Mouse (Mus musculus) CD8-positive naive resting alpha-beta T cell, adult 2 months (primary cell): Measurements from ENCODE around the gene Gjb4.

Source experiments
- DNase-seq, 2 experiments: peaks; one replicate each; pipeline ENCODE4 v3.0.0; 2022; ENCODE audit warnings: low read depth in 2 of 2, low spot score in 2 of 2

Gene Gjb4

GRCm38 (mm10) chr4:127352594-127352993 lies 1.3 kb downstream of the Gjb4 start:
- no peak for DNase-seq

- no peak for DNase-seq
Observed at GRCm38 (mm10) chr4:127349560-127350300, 4.2 kb downstream of the Gjb4 start.

- DNase-seq, result no peak
Observed at GRCm38 (mm10) chr4:127345000-127345399, 8.9 kb downstream of the Gjb4 start.

GRCm38 (mm10) chr4:127341372-127341771 lies 12.5 kb downstream of the Gjb4 start:
- DNase-seq, result no peak

GRCm38 (mm10) chr4:127337668-127338067 lies 16.2 kb downstream of the Gjb4 start:
- no peak for DNase-seq

GRCm38 (mm10) chr4:127334870-127335504 lies 18.9 kb downstream of the Gjb4 start:
- DNase-seq, result no peak

GRCm38 (mm10) chr4:127331171-127331570 lies 22.7 kb downstream of the Gjb4 start:
- DNase-seq, result no peak

- DNase-seq, result no peak
Observed at GRCm38 (mm10) chr4:127330181-127331100, 23.4 kb downstream of the Gjb4 start, which contains the start of gene Gjb3. TSS of gene Gjb3 (minus strand) at chr4:127330844.

- no peak for DNase-seq
Observed at GRCm38 (mm10) chr4:127329751-127330150, 24.1 kb downstream of the Gjb4 start.

GRCm38 (mm10) chr4:127329046-127329445 lies 24.8 kb downstream of the Gjb4 start:
- no peak for DNase-seq

GRCm38 (mm10) chr4:127328378-127328777 lies 25.5 kb downstream of the Gjb4 start:
- DNase-seq, result no peak

GRCm38 (mm10) chr4:127327749-127328148 lies 26.1 kb downstream of the Gjb4 start:
- DNase-seq, result no peak

- DNase-seq, result no peak
Observed at GRCm38 (mm10) chr4:127327258-127327657, 26.6 kb downstream of the Gjb4 start.

GRCm38 (mm10) chr4:127325276-127325675 lies 28.6 kb downstream of the Gjb4 start:
- DNase-seq, result no peak

- peak in 1 of 2 experiments; percentile 23 for DNase-seq
Observed at GRCm38 (mm10) chr4:127324759-127325158, 29.1 kb downstream of the Gjb4 start.

- DNase-seq, result no peak
Observed at GRCm38 (mm10) chr4:127324296-127324695, 29.6 kb downstream of the Gjb4 start.

GRCm38 (mm10) chr4:127323651-127324050 lies 30.2 kb downstream of the Gjb4 start:
- no peak for DNase-seq

- peak in 1 of 2 experiments; percentile 29 for DNase-seq
Observed at GRCm38 (mm10) chr4:127319613-127320012, 34.3 kb downstream of the Gjb4 start.

GRCm38 (mm10) chr4:127317143-127317542 lies 36.7 kb downstream of the Gjb4 start:
- DNase-seq, result no peak

- no peak for DNase-seq
Observed at GRCm38 (mm10) chr4:127315753-127316152, 38.1 kb downstream of the Gjb4 start.

GRCm38 (mm10) chr4:127314585-127314984 lies 39.3 kb downstream of the Gjb4 start:
- DNase-seq, result no peak
